Mouse (Mus musculus): ENCODE results near the gene Odf3. TPM values are rescaled to one million over a fixed set of nuclear protein-coding genes. Genes with fewer than 3 reads are reported as not detected.

Gene Odf3
- polyA plus RNA-seq, 1 experiment, result not detected

- Histone ChIP-seq H3K4me1 (replicated peaks; ENCODE audit: control insufficient read depth, insufficient read depth, low read length) (peaks cover 10% of the 10 kb centered on the region), H3K27me3 (ENCODE audit: control insufficient read depth, insufficient read depth, low read length) (no peaks in the 10 kb centered on the region), H3K36me3 (ENCODE audit: control insufficient read depth, insufficient read depth, low read length) (peaks cover 7% of the 10 kb centered on the region; the same call in 1 of the 2 replicates), H3K4me3 (ENCODE audit: control insufficient read depth, insufficient read depth, low read length) (no peak overlapping the region), H3K27ac (ENCODE audit: control insufficient read depth, insufficient read depth, low read length) (no peak overlapping the region)
- no peak for DNase-seq
- WGBS, result 98% methylated on average over 4 of the region's 4 CpGs
- TF ChIP-seq POLR2A (IDR thresholded peaks at IDR 0.05; ENCODE audit: control insufficient read depth, extremely low read depth, insufficient read depth, low read length, poor library complexity), result no peak
- TF ChIP-seq CTCF (IDR thresholded peaks at IDR 0.05; ENCODE audit: borderline replicate concordance, control insufficient read depth, extremely low read depth, insufficient read depth, low read length, poor library complexity), result no peak
These were observed 4.3 kb downstream of the Odf3 start for GRCm38 (mm10) chr7:140851916-140852315.

- Histone ChIP-seq H3K27me3 (ENCODE audit: control insufficient read depth, insufficient read depth, low read length) (no peaks in the 10 kb centered on the region), H3K27ac (ENCODE audit: control insufficient read depth, insufficient read depth, low read length) (no peak overlapping the region), H3K4me3 (ENCODE audit: control insufficient read depth, insufficient read depth, low read length) (no peak overlapping the region), H3K4me1 (replicated peaks; ENCODE audit: control insufficient read depth, insufficient read depth, low read length) (peaks cover 19% of the 10 kb centered on the region), H3K36me3 (ENCODE audit: control insufficient read depth, insufficient read depth, low read length) (peaks cover 7% of the 10 kb centered on the region; the same call in 1 of the 2 replicates)
- TF ChIP-seq POLR2A (IDR thresholded peaks at IDR 0.05; ENCODE audit: control insufficient read depth, extremely low read depth, insufficient read depth, low read length, poor library complexity) (no peak), CTCF (IDR thresholded peaks at IDR 0.05; ENCODE audit: borderline replicate concordance, control insufficient read depth, extremely low read depth, insufficient read depth, low read length, poor library complexity) (no peak)
- DNase-seq, result no peak
- 85% methylated on average over 9 of the region's 9 CpGs for WGBS
These were observed 5.8 kb downstream of the Odf3 start for GRCm38 (mm10) chr7:140853386-140853785.

GRCm38 (mm10) chr7:140854483-140854882, 6.9 kb downstream of the Odf3 start:
- H3K27ac ChIP-seq (ENCODE audit: control insufficient read depth, insufficient read depth, low read length), result no peak overlapping the region
- no peaks in the 10 kb centered on the region for H3K27me3 ChIP-seq (ENCODE audit: control insufficient read depth, insufficient read depth, low read length)
- WGBS, result 95% methylated on average over 18 of the region's 18 CpGs
- peaks cover 27% of the 10 kb centered on the region for H3K4me1 ChIP-seq (replicated peaks; ENCODE audit: control insufficient read depth, insufficient read depth, low read length)
- no peak overlapping the region for H3K4me3 ChIP-seq (ENCODE audit: control insufficient read depth, insufficient read depth, low read length)
- H3K36me3 ChIP-seq (ENCODE audit: control insufficient read depth, insufficient read depth, low read length), result peaks cover 7% of the 10 kb centered on the region; the same call in 1 of the 2 replicates
- no peak for DNase-seq
- TF ChIP-seq POLR2A (IDR thresholded peaks at IDR 0.05; ENCODE audit: control insufficient read depth, extremely low read depth, insufficient read depth, low read length, poor library complexity), result no peak
- no peak for TF ChIP-seq CTCF (IDR thresholded peaks at IDR 0.05; ENCODE audit: borderline replicate concordance, control insufficient read depth, extremely low read depth, insufficient read depth, low read length, poor library complexity)

- no peak for TF ChIP-seq POLR2A (IDR thresholded peaks at IDR 0.05; ENCODE audit: control insufficient read depth, extremely low read depth, insufficient read depth, low read length, poor library complexity)
- no peak for TF ChIP-seq CTCF (IDR thresholded peaks at IDR 0.05; ENCODE audit: borderline replicate concordance, control insufficient read depth, extremely low read depth, insufficient read depth, low read length, poor library complexity)
- H3K4me3 ChIP-seq (ENCODE audit: control insufficient read depth, insufficient read depth, low read length), result no peak overlapping the region
- H3K27me3 ChIP-seq (ENCODE audit: control insufficient read depth, insufficient read depth, low read length), result no peaks in the 10 kb centered on the region
- H3K4me1 ChIP-seq (replicated peaks; ENCODE audit: control insufficient read depth, insufficient read depth, low read length), result peaks cover 27% of the 10 kb centered on the region
- WGBS, result 78% methylated on average over 9 of the region's 9 CpGs
- no peak overlapping the region for H3K27ac ChIP-seq (ENCODE audit: control insufficient read depth, insufficient read depth, low read length)
- no peak for DNase-seq
- H3K36me3 ChIP-seq (ENCODE audit: control insufficient read depth, insufficient read depth, low read length), result peaks cover 8% of the 10 kb centered on the region; the same call in 1 of the 2 replicates
These were observed 7.6 kb downstream of the Odf3 start for GRCm38 (mm10) chr7:140855181-140855580.

- peaks cover 15% of the 10 kb centered on the region for H3K36me3 ChIP-seq (ENCODE audit: control insufficient read depth, insufficient read depth, low read length)
- H3K4me3 ChIP-seq (ENCODE audit: control insufficient read depth, insufficient read depth, low read length), result peak within 1 kb of the TSS; percentile 98
- H3K4me1 ChIP-seq (replicated peaks; ENCODE audit: control insufficient read depth, insufficient read depth, low read length), result peaks cover 27% of the 10 kb centered on the region
- no peaks in the 10 kb centered on the region for H3K27me3 ChIP-seq (ENCODE audit: control insufficient read depth, insufficient read depth, low read length)
- under 1% methylated on average over 51 of the region's 51 CpGs for WGBS
- peak; percentile 57 for DNase-seq
- TF ChIP-seq CTCF (IDR thresholded peaks at IDR 0.05; ENCODE audit: borderline replicate concordance, control insufficient read depth, extremely low read depth, insufficient read depth, low read length, poor library complexity) (no peak), POLR2A (IDR thresholded peaks at IDR 0.05; ENCODE audit: control insufficient read depth, extremely low read depth, insufficient read depth, low read length, poor library complexity) (peak; percentile 14)
- peak within 1 kb of the TSS; percentile 77 for H3K27ac ChIP-seq (ENCODE audit: control insufficient read depth, insufficient read depth, low read length)
These were observed 8.5 kb downstream of the Odf3 start, which contains the start of gene Gm45785 for GRCm38 (mm10) chr7:140855860-140856784. Gene Gm45785 (minus strand): TSS chr7:140856331.

GRCm38 (mm10) chr7:140856785-140857549, 9.4 kb downstream of the Odf3 start, which contains the start of gene Ric8a:
Gene Ric8a (plus strand): TSS chr7:140856957.
- peaks cover 27% of the 10 kb centered on the region for H3K4me1 ChIP-seq (replicated peaks; ENCODE audit: control insufficient read depth, insufficient read depth, low read length)
- peak; percentile 85 for DNase-seq
- WGBS, result under 1% methylated on average over 50 of the region's 50 CpGs

More at GRCm38 (mm10) chr7:140856785-140857549, 9.4 kb downstream of the Odf3 start, which contains the start of gene Ric8a:
- Histone ChIP-seq H3K36me3 (ENCODE audit: control insufficient read depth, insufficient read depth, low read length) (peaks cover 23% of the 10 kb centered on the region), H3K27me3 (ENCODE audit: control insufficient read depth, insufficient read depth, low read length) (no peaks in the 10 kb centered on the region), H3K4me3 (ENCODE audit: control insufficient read depth, insufficient read depth, low read length) (peak within 1 kb of the TSS; percentile 98), H3K27ac (ENCODE audit: control insufficient read depth, insufficient read depth, low read length) (peak within 1 kb of the TSS; percentile 77)
- TF ChIP-seq POLR2A (IDR thresholded peaks at IDR 0.05; ENCODE audit: control insufficient read depth, extremely low read depth, insufficient read depth, low read length, poor library complexity), result peak; percentile 66
- TF ChIP-seq CTCF (IDR thresholded peaks at IDR 0.05; ENCODE audit: borderline replicate concordance, control insufficient read depth, extremely low read depth, insufficient read depth, low read length, poor library complexity), result 0 out of 2 replicates have a peak, but pooled peaks have one; percentile 36

All from thymus, adult 2 months (tissue).